Mouse (Mus musculus) CH12.LX (cell line): ENCODE measurements around the gene Zscan29. TPM values are rescaled to one million over a fixed set of nuclear protein-coding genes. Genes with fewer than 3 reads are reported as not detected.

ENCODE experiments used
- DNase-seq: peaks from one replicate; pipeline ENCODE4 v3.0.0-alpha.2; 2013; ENCODE audit errors: extremely low read depth
- H3K27ac ChIP-seq: 2 replicates; pipeline ENCODE4 v1.5.1; 2012; ENCODE audit warnings: low read depth, mild to moderate bottlenecking, control low read depth, moderate library complexity; ENCODE audit not compliant: insufficient read depth
- H3K27me3 ChIP-seq: replicated peaks from 2 replicates; pipeline ENCODE3; 2012; ENCODE audit warnings: inconsistent platforms
- H3K36me3 ChIP-seq, 2 experiments: replicated peaks in 1 of 2; 2 replicates each; pipeline versions ENCODE3 to v1.6.1; 2012; ENCODE audit warnings: inconsistent platforms in 1 of 2, low read length in 1 of 2, mild to moderate bottlenecking in 1 of 2, mixed read lengths in 1 of 2, moderate library complexity in 1 of 2; ENCODE audit not compliant: control insufficient read depth in 1 of 2, insufficient read depth in 1 of 2
- H3K4me1 ChIP-seq, 2 experiments: 2 replicates each; pipeline ENCODE4 v1.6.1; 2012; ENCODE audit warnings: inconsistent platforms in 1 of 2, moderate library complexity in 1 of 2; ENCODE audit not compliant: insufficient read depth in 2 of 2, control insufficient read depth in 1 of 2
- H3K4me2 ChIP-seq: 2 replicates; pipeline ENCODE4 v1.6.1; 2012; ENCODE audit warnings: low read depth, mild to moderate bottlenecking, control low read depth; ENCODE audit not compliant: poor library complexity, insufficient read depth, severe bottlenecking
- H3K4me3 ChIP-seq, 3 experiments: fragments of 150-350 bp in 1 of 3; sonication (generic) in 1 of 3; replicated peaks in 1 of 3; 2 replicates each; pipeline versions ENCODE3 to v1.5.1; 2011 to 2012; ENCODE audit warnings: low read depth in 2 of 3, low read length in 2 of 3, mild to moderate bottlenecking in 2 of 3, moderate library complexity in 2 of 3, control low read depth in 1 of 3, improper control_type of control experiment in 1 of 3, inconsistent platforms in 1 of 3, mixed read lengths in 1 of 3; ENCODE audit not compliant: poor library complexity in 1 of 3
- H3K79me2 ChIP-seq: replicated peaks from 2 replicates; pipeline ENCODE4 v1.6.1; 2012; ENCODE audit warnings: mild to moderate bottlenecking, moderate library complexity; ENCODE audit not compliant: control insufficient read depth, poor library complexity, insufficient read depth, severe bottlenecking; ENCODE audit errors: extremely low read depth
- H3K9ac ChIP-seq: 2 replicates; pipeline ENCODE4 v1.6.1; 2012; ENCODE audit warnings: low read depth, mild to moderate bottlenecking, control low read depth, moderate library complexity; ENCODE audit not compliant: insufficient read depth
- H3K9me3 ChIP-seq: replicated peaks from 2 replicates; pipeline ENCODE3; 2012; ENCODE audit warnings: low read length, inconsistent platforms, mixed read lengths
- CHD2 ChIP-seq: IDR thresholded peaks from 2 replicates; pipeline ENCODE4 v1.6.1; 2011; ENCODE audit warnings: low read length, improper control_type of control experiment
- CTCF ChIP-seq, 2 experiments: IDR thresholded peaks in 1 of 2; conservative IDR thresholded peaks in 1 of 2; 2 replicates each; pipeline ENCODE4 v1.5.1; 2011 to 2012; ENCODE audit warnings: low read depth in 2 of 2, low read length in 2 of 2, improper control_type of control experiment in 1 of 2, inconsistent platforms in 1 of 2, mild to moderate bottlenecking in 1 of 2, moderate library complexity in 1 of 2
- E2F4 ChIP-seq: IDR thresholded peaks from 2 replicates; pipeline ENCODE4 v1.6.1; 2011; ENCODE audit warnings: low read depth, low read length, improper control_type of control experiment; ENCODE audit not compliant: insufficient replicate concordance
- ELF1 ChIP-seq: IDR thresholded peaks from 2 replicates; pipeline ENCODE4 v1.6.1; 2014; ENCODE audit warnings: low read depth, mild to moderate bottlenecking, inconsistent platforms, low read length, improper control_type of control experiment
- EP300 ChIP-seq: IDR thresholded peaks from 2 replicates; pipeline ENCODE4 v1.6.1; 2011; ENCODE audit warnings: low read length, improper control_type of control experiment
- ETS1 ChIP-seq: conservative IDR thresholded peaks from 2 replicates; pipeline ENCODE4 v1.6.1; 2012; ENCODE audit warnings: low read depth, mild to moderate bottlenecking, inconsistent platforms, low read length, improper control_type of control experiment, moderate library complexity
- GABPA ChIP-seq: IDR thresholded peaks from 2 replicates; pipeline ENCODE4 v1.6.1; 2012; ENCODE audit warnings: low read depth, low read length, improper control_type of control experiment, inconsistent platforms; ENCODE audit not compliant: insufficient replicate concordance
- HCFC1 ChIP-seq: IDR thresholded peaks from 2 replicates; pipeline ENCODE4 v1.6.1; 2012; ENCODE audit warnings: low read depth, mild to moderate bottlenecking, inconsistent platforms, low read length, improper control_type of control experiment
- IRF4 ChIP-seq: IDR thresholded peaks from 2 replicates; pipeline ENCODE4 v1.6.1; 2014; ENCODE audit warnings: low read depth, mild to moderate bottlenecking, inconsistent platforms, low read length, improper control_type of control experiment
- JUND ChIP-seq: conservative IDR thresholded peaks from 2 replicates; pipeline ENCODE4 v1.6.1; 2011; ENCODE audit warnings: low read depth, low read length, improper control_type of control experiment
- MEF2A ChIP-seq: IDR thresholded peaks from 2 replicates; pipeline ENCODE4 v1.6.1; 2014; ENCODE audit warnings: low read depth, mild to moderate bottlenecking, inconsistent platforms, low read length, improper control_type of control experiment, borderline replicate concordance
- MXI1 ChIP-seq: IDR thresholded peaks from 2 replicates; pipeline ENCODE4 v1.6.1; 2011; ENCODE audit warnings: mild to moderate bottlenecking, low read depth, low read length, improper control_type of control experiment
- MYC ChIP-seq: IDR thresholded peaks from 2 replicates; pipeline ENCODE4 v1.6.1; 2011; ENCODE audit warnings: low read depth, mild to moderate bottlenecking, improper control_type of control experiment, low read length
- NELFE ChIP-seq: IDR thresholded peaks from 2 replicates; pipeline ENCODE4 v1.6.1; 2011; ENCODE audit warnings: low read depth, low read length, improper control_type of control experiment
- NRF1 ChIP-seq: IDR thresholded peaks from 2 replicates; pipeline ENCODE4 v1.6.1; 2014; ENCODE audit warnings: low read depth, mild to moderate bottlenecking, inconsistent platforms, low read length, improper control_type of control experiment, moderate library complexity
- POLR2A ChIP-seq: IDR thresholded peaks from 2 replicates; pipeline ENCODE4 v1.6.1; 2011; ENCODE audit warnings: low read depth, mild to moderate bottlenecking, improper control_type of control experiment, low read length
- POLR2AphosphoS2 ChIP-seq: IDR thresholded peaks from 2 replicates; pipeline ENCODE4 v1.6.1; 2011; ENCODE audit warnings: low read depth, low read length, improper control_type of control experiment
- RAD21 ChIP-seq: IDR thresholded peaks from 2 replicates; pipeline ENCODE4 v1.6.1; 2011; ENCODE audit warnings: low read depth, mild to moderate bottlenecking, low read length, improper control_type of control experiment, moderate library complexity
- RCOR1 ChIP-seq: conservative IDR thresholded peaks from 2 replicates; pipeline ENCODE4 v1.6.1; 2012; ENCODE audit warnings: low read depth, mild to moderate bottlenecking, inconsistent platforms, low read length, improper control_type of control experiment
- SIN3A ChIP-seq: IDR thresholded peaks from 2 replicates; pipeline ENCODE4 v1.6.1; 2012; ENCODE audit warnings: low read length, improper control_type of control experiment, inconsistent platforms
- SMC3 ChIP-seq: IDR thresholded peaks from 2 replicates; pipeline ENCODE4 v1.6.1; 2011; ENCODE audit warnings: low read depth, low read length, improper control_type of control experiment
- TBP ChIP-seq: conservative IDR thresholded peaks from 2 replicates; pipeline ENCODE4 v1.6.1; 2011; ENCODE audit warnings: low read depth, low read length, improper control_type of control experiment
- TCF12 ChIP-seq: IDR thresholded peaks from 2 replicates; pipeline ENCODE4 v1.6.1; 2014; ENCODE audit warnings: low read depth, mild to moderate bottlenecking, inconsistent platforms, low read length, improper control_type of control experiment
- UBTF ChIP-seq: IDR thresholded peaks from 2 replicates; pipeline ENCODE4 v1.6.1; 2012; ENCODE audit warnings: low read depth, mild to moderate bottlenecking, inconsistent platforms, low read length, improper control_type of control experiment, moderate library complexity
- USF1 ChIP-seq: IDR thresholded peaks from 2 replicates; pipeline ENCODE4 v1.6.1; 2014; ENCODE audit warnings: low read depth, mild to moderate bottlenecking, inconsistent platforms, low read length, improper control_type of control experiment
- ZC3H11A ChIP-seq: IDR thresholded peaks from 2 replicates; pipeline ENCODE4 v1.6.1; 2012; ENCODE audit warnings: low read depth, mild to moderate bottlenecking, inconsistent platforms, low read length, improper control_type of control experiment
- ZKSCAN1 ChIP-seq: IDR thresholded peaks from 2 replicates; pipeline ENCODE4 v1.6.1; 2012; ENCODE audit warnings: low read depth, inconsistent platforms, low read length, improper control_type of control experiment, borderline replicate concordance
- ZMIZ1 ChIP-seq: IDR thresholded peaks from 2 replicates; pipeline ENCODE4 v1.6.1; 2012; ENCODE audit warnings: low read depth, mild to moderate bottlenecking, inconsistent platforms, low read length, improper control_type of control experiment
- dilution Hi-C: fragments of 300-500 bp; cut with MboI; formaldehyde crosslinking; loops from 2 replicates; pipeline ENCODE4 v1.14.3; 2020; ENCODE audit warnings: low sequenced_read_pairs; ENCODE audit not compliant: extremely low pct_unique_long_range_greater_than_20kb, extremely low pct_ligation_motif_present
- in situ Hi-C: fragments of 300-500 bp; cut with MboI; formaldehyde crosslinking; loops from 3 replicates; pipeline ENCODE4 v1.14.3; 2019; ENCODE audit warnings: low sequenced_read_pairs, low pct_ligation_motif_present, low pct_unique_long_range_greater_than_20kb, mixed read lengths
- polyA plus RNA-seq: library from polyadenylated mRNA; unstranded; fragments of >175 nt; gene quantifications from 2 replicates; pipeline ENCODE4 v1.2.1, GENCODE M21; 2012; ENCODE audit warnings: low read depth; ENCODE audit not compliant: insufficient read length
- total RNA-seq, 2 experiments: library from RNA; depleted of rRNA; stranded (reverse); fragments of 300-350 nt in 1 of 2; fragments of >200 nt in 1 of 2; gene quantifications; 2 replicates each; pipeline ENCODE4 v1.2.3; 2012 to 2014

Gene Zscan29
- total RNA-seq (2012; rRNA removed) = 6.8 and 7.4 TPM in 2 replicates
- total RNA-seq (2014; rRNA removed) = 4.9 and 5.4 TPM in 2 replicates
- polyA plus RNA-seq = 7.0 and 7.3 TPM in 2 replicates

DNA sequence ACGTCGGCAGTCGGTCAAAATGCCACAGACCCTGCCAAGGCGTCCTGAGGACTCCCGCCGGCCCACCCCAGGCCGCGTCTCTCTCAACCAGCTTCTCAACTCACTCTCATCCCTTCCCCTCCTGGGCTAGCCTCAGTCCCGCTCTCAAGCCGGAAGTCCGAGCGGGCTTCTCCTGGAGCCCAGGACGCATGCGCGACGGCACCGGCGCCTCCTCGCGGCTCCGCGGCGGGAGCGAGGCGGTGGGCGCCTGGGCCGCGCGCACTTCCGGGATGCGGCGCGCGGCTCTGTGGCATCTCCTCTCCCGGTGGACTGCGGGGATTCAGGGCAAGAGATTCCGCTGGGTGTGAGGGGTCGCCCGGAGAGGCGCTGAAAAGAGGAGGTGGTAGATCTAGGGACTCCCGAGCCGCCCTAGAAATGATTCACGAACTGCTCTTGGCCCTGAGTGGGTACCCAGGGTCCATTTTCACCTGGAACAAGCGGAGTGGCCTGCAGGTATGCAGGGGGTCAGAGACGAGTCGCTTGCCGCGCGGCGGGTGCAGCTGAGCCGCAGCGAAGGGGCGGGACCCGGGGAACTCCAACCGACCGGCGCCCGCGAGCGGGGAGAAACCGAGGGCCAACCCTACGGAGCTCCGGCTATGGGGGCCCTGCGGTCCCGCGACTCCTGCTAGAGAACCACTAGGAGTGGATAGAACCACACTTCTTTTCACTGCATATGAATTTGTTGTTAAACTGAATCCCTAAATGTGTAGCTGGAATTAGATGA lies at the start of gene Zscan29:
Zscan29 (minus strand) TSS at position 146 of the 763 bp plus-strand sequence.
- Histone ChIP-seq H3K36me3 (peaks cover 23 to 50% of the 10 kb centered on the region in 2 experiments), H3K4me1 (peaks cover 4 to 32% of the 10 kb centered on the region in 2 experiments; a peak in 3 of 4 replicates), H3K27ac (peak within 1 kb of the TSS; percentile 46)
- in situ Hi-C loops = no loop called here
- peak; percentile 88 for DNase-seq
- TF ChIP-seq CHD2 = no peak
- no peak for TF ChIP-seq USF1
- peak; percentile 33 for TF ChIP-seq HCFC1
- no peak for TF ChIP-seq SMC3
- peak; percentile 62 for TF ChIP-seq UBTF
- no peak for TF ChIP-seq SIN3A
- TF ChIP-seq ELF1 = peak; percentile 99
- TF ChIP-seq TCF12 = peak; percentile 81
- no peak for TF ChIP-seq ZKSCAN1
- TF ChIP-seq IRF4 = peak; percentile 37; the same call in 1 of the 2 replicates
- TF ChIP-seq MXI1 = peak; percentile 72
- no peak for TF ChIP-seq GABPA
- peak; percentile 58; the same call in 1 of the 2 replicates for TF ChIP-seq POLR2AphosphoS2
- TF ChIP-seq RAD21 = no peak
- no peak for TF ChIP-seq ZC3H11A
- TF ChIP-seq ETS1 = no peak
- peak; percentile 90 for TF ChIP-seq NELFE
- TF ChIP-seq NRF1 = peak; percentile 95
- peak; percentile 75; the same call in 1 of the 2 replicates for TF ChIP-seq ZMIZ1
- 0 out of 2 replicates have a peak, but pooled peaks have one; percentile 28 for TF ChIP-seq MEF2A
- no peak for TF ChIP-seq JUND
- TF ChIP-seq MYC = no peak
- peak; percentile 95 for TF ChIP-seq POLR2A
- no peak for TF ChIP-seq E2F4
- TF ChIP-seq EP300 = no peak
- TF ChIP-seq RCOR1 = no peak
- TF ChIP-seq CTCF (conservative IDR thresholded peaks at IDR 0.05 in 1 of 2, IDR thresholded peaks at IDR 0.05 in 1 of 2; ENCODE audit: low read depth in 2 of 2, low read length in 2 of 2) = peak in 1 of 2 experiments; percentile 37; a peak in 1 of 4 replicates
- peak; percentile 66 for TF ChIP-seq TBP
- TF ChIP-seq, all 38 proteins: peak for 14
- Histone ChIP-seq H3K9me3 (no peaks in the 10 kb centered on the region), H3K79me2 (peaks cover 24% of the 10 kb centered on the region), H3K27me3 (no peaks in the 10 kb centered on the region), H3K4me2 (peak within 1 kb of the TSS; percentile 97), H3K9ac (peak within 1 kb of the TSS; percentile 87), H3K4me3 (peak within 1 kb of the TSS; percentile 55 to 87 (median 70))
- dilution Hi-C loops = no loop called here
